Mouse (Mus musculus) heart, adult 2 months (tissue): ENCODE measurements around the gene Nfatc4. TPM values are rescaled to one million over a fixed set of nuclear protein-coding genes. Genes with fewer than 3 reads are reported as not detected.

Experiments used
- DNase-seq, 2 experiments: peaks; one replicate each; pipeline ENCODE4 v3.0.0; 2021
- H3K27ac ChIP-seq: fragments of 200-600 bp; 2 replicates; pipeline ENCODE4 v1.8.1; 2022
- H3K27me3 ChIP-seq: fragments of 200-500 bp; 2 replicates; pipeline ENCODE4 v1.6.1; 2012; ENCODE audit warnings: mild to moderate bottlenecking, low read length, inconsistent platforms, mixed read lengths; ENCODE audit not compliant: control insufficient read depth, insufficient read depth
- H3K36me3 ChIP-seq: fragments of 200-500 bp; 2 replicates; pipeline ENCODE4 v1.6.1; 2012; ENCODE audit warnings: low read length, inconsistent platforms; ENCODE audit not compliant: control insufficient read depth, insufficient read depth
- H3K4me1 ChIP-seq: fragments of 200-500 bp; 2 replicates; pipeline ENCODE4 v1.6.1; 2011; ENCODE audit warnings: low read length; ENCODE audit not compliant: control insufficient read depth, insufficient read depth
- H3K4me3 ChIP-seq: fragments of 200-600 bp; 2 replicates; pipeline ENCODE4 v1.8.1; 2022
- H3K79me2 ChIP-seq: fragments of 200-500 bp; replicated peaks from 2 replicates; pipeline ENCODE4 v1.6.1; 2012; ENCODE audit warnings: mild to moderate bottlenecking, inconsistent platforms, low read length, moderate library complexity, mixed read lengths; ENCODE audit not compliant: control insufficient read depth, insufficient read depth
- H3K9ac ChIP-seq: fragments of 200-500 bp; 2 replicates; pipeline ENCODE4 v1.6.1; 2012; ENCODE audit warnings: low read depth, mild to moderate bottlenecking, control low read depth, inconsistent platforms, low read length, mixed read lengths
- CTCF ChIP-seq: fragments of 200-600 bp; IDR thresholded peaks from 2 replicates; pipeline ENCODE4 v1.8.1; 2022; ENCODE audit warnings: antibody characterized with exemption, mild to moderate bottlenecking, moderate library complexity
- EP300 ChIP-seq: fragments of 200-500 bp; IDR thresholded peaks from 2 replicates; pipeline ENCODE4 v1.6.1; 2011; ENCODE audit warnings: low read depth, low read length, control low read depth; ENCODE audit not compliant: insufficient read depth
- POLR2A ChIP-seq: fragments of 200-500 bp; IDR thresholded peaks from 2 replicates; pipeline ENCODE4 v1.6.1; 2011; ENCODE audit warnings: mild to moderate bottlenecking, low read depth, low read length, control low read depth; ENCODE audit not compliant: insufficient read depth
- WGBS: fragments of 180-500 bp; shearing (Covaris S2); methylation state at CpG from one replicate; pipeline ENCODE4 v1.1.7; 2018; 5-methylcytosine and 5-hydroxymethylcytosine counted together
- intact Hi-C: fragments of 180-260 bp; cut with DNase I; formaldehyde crosslinking; loops from one replicate; pipeline ENCODE4 v1.15.1; 2025
- polyA plus RNA-seq: library from polyadenylated mRNA; depleted of rRNA; stranded (reverse); fragments of >200 nt; gene quantifications from 2 replicates; pipeline ENCODE4 v1.2.3, GENCODE M21; 2012
- total RNA-seq, 2 experiments: library from RNA; stranded (reverse); gene quantifications; 2 replicates each; pipeline ENCODE4 v1.2.3; 2021

Nfatc4 gene
- total and polyA plus RNA-seq, 3 experiments: 3.6 to 6.0 (median 5.1) TPM

- H3K4me1 ChIP-seq: peaks cover 11% of the 10 kb centered on the region
- TF ChIP-seq CTCF (no peak), POLR2A (no peak), EP300 (no peak)
- peak within 1 kb of the TSS; percentile 86 for H3K9ac ChIP-seq
- H3K79me2 ChIP-seq: 0 out of 2 replicates have a peak, but pooled peaks cover 1% of the 10 kb centered on the region
- DNase-seq: peak; percentile 81 to 83
- intact Hi-C loops: loop anchor here (2.0 kb wide), 1 partner anchor 19 kb away; no protein-coding TSS in a partner anchor
- WGBS: 7% methylated on average over 30 of the region's 33 CpGs
- no peaks in the 10 kb centered on the region for H3K36me3 ChIP-seq
- peak within 1 kb of the TSS; percentile 71 for H3K4me3 ChIP-seq
- peak within 1 kb of the TSS; percentile 82 for H3K27ac ChIP-seq
- no peaks in the 10 kb centered on the region for H3K27me3 ChIP-seq
These were observed 30.8 kb downstream of the Nfatc4 start, which contains the start of gene Nynrin for GRCm38 (mm10) chr14:55853621-55854285. Gene Nynrin (plus strand): TSS chr14:55854010.

DNA sequence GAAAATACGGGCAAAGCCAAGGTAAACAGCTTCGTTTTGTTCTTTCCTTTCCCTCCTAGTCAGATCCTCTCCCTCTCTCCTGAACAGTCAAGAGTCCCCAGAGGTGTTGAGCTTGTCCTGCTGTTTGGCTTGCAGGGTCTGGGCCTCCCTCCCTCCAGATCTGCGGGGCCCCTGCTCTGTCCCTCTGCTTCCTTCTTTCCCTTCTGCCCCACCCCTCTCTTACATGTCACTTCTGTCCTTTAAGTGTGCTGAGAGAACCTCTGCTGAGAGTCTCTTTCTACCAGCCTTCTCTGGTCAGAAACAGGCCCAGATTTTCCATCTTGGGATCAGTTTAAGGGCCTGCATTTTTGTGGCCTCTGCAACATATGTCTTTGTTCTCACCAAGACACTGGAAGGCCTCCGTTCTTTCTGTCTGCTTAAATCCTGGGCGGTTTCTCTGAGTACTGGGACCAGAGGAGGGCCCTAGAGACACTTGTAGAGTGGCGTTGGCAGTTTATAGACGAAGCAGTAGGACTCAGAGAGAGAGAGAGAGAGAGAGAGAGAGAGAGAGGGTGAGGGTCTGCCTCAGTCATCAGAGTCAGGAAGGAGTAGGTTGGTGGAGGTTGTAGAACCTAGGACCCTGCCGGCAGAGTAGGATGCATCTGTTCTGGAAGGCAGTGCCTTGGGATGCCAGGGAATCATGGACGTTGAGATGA is 31.6 kb downstream of the Nfatc4 start:
- no peaks in the 10 kb centered on the region for H3K27me3 ChIP-seq
- peaks cover 11% of the 10 kb centered on the region for H3K4me1 ChIP-seq
- peak overlapping the region; percentile 86 for H3K9ac ChIP-seq
- TF ChIP-seq CTCF (no peak), EP300 (no peak), POLR2A (no peak)
- no peaks in the 10 kb centered on the region for H3K36me3 ChIP-seq
- intact Hi-C loops: no loop called here
- H3K27ac ChIP-seq: peak overlapping the region; percentile 82
- 14% methylated on average over 9 of the region's 9 CpGs for WGBS
- 0 out of 2 replicates have a peak, but pooled peaks cover 3% of the 10 kb centered on the region for H3K79me2 ChIP-seq
- peak overlapping the region; percentile 71 for H3K4me3 ChIP-seq
- DNase-seq: peak in 1 of 2 experiments; percentile 55

GRCm38 (mm10) chr14:55855101-55855561 is 32.2 kb downstream of the Nfatc4 start:
- TF ChIP-seq POLR2A: no peak
- TF ChIP-seq EP300: no peak
- no peak for TF ChIP-seq CTCF

DNA sequence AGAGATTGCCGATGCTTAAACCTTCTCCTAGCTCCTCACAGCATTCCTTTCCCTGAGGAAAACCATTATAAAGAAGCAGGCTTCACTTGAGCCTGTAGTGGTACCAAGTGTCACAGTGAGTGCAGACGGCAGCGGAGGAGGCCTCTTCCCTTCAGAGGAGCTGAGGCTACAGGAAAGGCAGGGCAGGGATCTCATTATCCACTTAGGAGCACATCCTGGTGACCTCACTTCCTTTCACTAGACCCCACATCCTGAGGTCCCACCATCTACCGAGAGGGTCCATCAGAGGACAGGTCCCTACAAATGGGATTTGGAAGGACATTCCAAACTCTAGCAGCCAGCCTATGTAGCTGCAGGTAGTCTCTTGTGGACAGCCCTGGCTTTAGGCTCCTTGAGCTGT is 34.6 kb downstream of the Nfatc4 start:
- peaks cover 11% of the 10 kb centered on the region for H3K4me1 ChIP-seq
- 0 out of 2 replicates have a peak, but pooled peaks cover 3% of the 10 kb centered on the region for H3K79me2 ChIP-seq
- H3K27ac ChIP-seq: peak overlapping the region; percentile 12; the same call in 1 of the 2 replicates
- no peaks in the 10 kb centered on the region for H3K27me3 ChIP-seq
- no peak for DNase-seq
- peak overlapping the region; percentile 20; the same call in 1 of the 2 replicates for H3K4me3 ChIP-seq
- TF ChIP-seq CTCF (no peak), POLR2A (0 out of 2 replicates have a peak, but pooled peaks have one; percentile 19)
- H3K9ac ChIP-seq: peak overlapping the region; percentile 14; the same call in 1 of the 2 replicates
- no peaks in the 10 kb centered on the region for H3K36me3 ChIP-seq
- intact Hi-C loops: no loop called here
- WGBS: 36% methylated on average over 4 of the region's 4 CpGs

More at GRCm38 (mm10) chr14:55855101-55855561, 32.2 kb downstream of the Nfatc4 start:
- H3K9ac ChIP-seq: peak overlapping the region; percentile 86
- 21% methylated on average over 4 of the region's 4 CpGs for WGBS
- peak overlapping the region; percentile 71 for H3K4me3 ChIP-seq
- H3K27ac ChIP-seq: peak overlapping the region; percentile 82
- DNase-seq: peak; percentile 47 to 49
- H3K79me2 ChIP-seq: 0 out of 2 replicates have a peak, but pooled peaks cover 3% of the 10 kb centered on the region
- intact Hi-C loops: no loop called here
- H3K36me3 ChIP-seq: no peaks in the 10 kb centered on the region
- H3K27me3 ChIP-seq: no peaks in the 10 kb centered on the region
- H3K4me1 ChIP-seq: peaks cover 11% of the 10 kb centered on the region

- H3K4me3 ChIP-seq: no peak overlapping the region
- intact Hi-C loops: no loop called here
- no peak for DNase-seq
- no peak for TF ChIP-seq POLR2A
- no peak for TF ChIP-seq CTCF
- TF ChIP-seq EP300: no peak
- H3K27me3 ChIP-seq: no peaks in the 10 kb centered on the region
- 64% methylated on average over 6 of the region's 6 CpGs for WGBS
- H3K36me3 ChIP-seq: no peaks in the 10 kb centered on the region
- H3K9ac ChIP-seq: no peak overlapping the region
- peaks cover 5% of the 10 kb centered on the region for H3K4me1 ChIP-seq
- H3K79me2 ChIP-seq: 0 out of 2 replicates have a peak, but pooled peaks cover 1% of the 10 kb centered on the region
- H3K27ac ChIP-seq: no peak overlapping the region
These were observed 39.2 kb downstream of the Nfatc4 start for GRCm38 (mm10) chr14:55862186-55862585.

DNA sequence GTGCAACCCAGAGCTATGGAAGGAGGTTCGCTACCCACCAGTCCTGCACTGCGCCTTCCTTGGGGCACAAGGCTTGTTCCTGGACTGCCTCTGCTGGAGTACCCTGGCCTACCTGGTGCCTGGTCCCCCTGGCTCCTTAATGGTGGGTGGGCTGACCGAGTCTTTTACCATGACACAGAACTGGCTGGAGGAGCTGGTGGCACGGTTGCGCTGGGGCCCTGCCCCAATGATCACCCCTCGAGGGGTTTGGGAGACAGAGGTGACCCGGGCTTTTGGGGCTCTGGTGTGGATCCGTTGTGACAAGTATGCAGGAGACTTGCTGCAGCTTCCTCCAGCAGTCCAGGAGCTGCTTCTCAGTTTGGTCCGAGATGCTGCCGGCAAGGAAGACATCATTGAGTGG is 40.0 kb downstream of the Nfatc4 start:
- intact Hi-C loops: loop anchor here (1.0 kb wide), 1 partner anchor 41 kb away; no protein-coding TSS in a partner anchor
- H3K4me1 ChIP-seq: peaks cover 1% of the 10 kb centered on the region; the same call in 1 of the 2 replicates
- TF ChIP-seq EP300 (no peak), POLR2A (no peak), CTCF (no peak)
- H3K27ac ChIP-seq: no peak overlapping the region
- WGBS: 92% methylated on average over 10 of the region's 10 CpGs
- 0 out of 2 replicates have a peak, but pooled peaks cover 1% of the 10 kb centered on the region for H3K79me2 ChIP-seq
- no peaks in the 10 kb centered on the region for H3K36me3 ChIP-seq
- no peak overlapping the region for H3K9ac ChIP-seq
- H3K4me3 ChIP-seq: no peak overlapping the region
- H3K27me3 ChIP-seq: no peaks in the 10 kb centered on the region
- DNase-seq: no peak
